Mouse (Mus musculus) 416B (cell line): ENCODE results near the gene Otx1.

ENCODE experiments used
- DNase-seq: peaks from one replicate; pipeline ENCODE4 v3.0.0; 2011; ENCODE audit warnings: low read depth

Gene Otx1

GRCm38 (mm10) chr11:22002783-22003340, at the start of gene Otx1:
TSS of gene Otx1 (minus strand) at chr11:22002897.
- no peak for DNase-seq

GRCm38 (mm10) chr11:22050864-22051263, 48.2 kb upstream of the Otx1 start:
- peak; percentile 8 for DNase-seq

GRCm38 (mm10) chr11:22039854-22040426, 37.2 kb upstream of the Otx1 start:
- DNase-seq: no peak

- DNase-seq: no peak
These were observed 31.9 kb upstream of the Otx1 start for GRCm38 (mm10) chr11:22034564-22035105.

GRCm38 (mm10) chr11:22033582-22033981, 30.9 kb upstream of the Otx1 start:
- DNase-seq: no peak

- DNase-seq: no peak
These were observed 17.9 kb upstream of the Otx1 start for GRCm38 (mm10) chr11:22020602-22021001.

- no peak for DNase-seq
These were observed 14.7 kb upstream of the Otx1 start for GRCm38 (mm10) chr11:22017444-22017843.

- no peak for DNase-seq
These were observed 13.6 kb upstream of the Otx1 start for GRCm38 (mm10) chr11:22016341-22016740.

- no peak for DNase-seq
These were observed 6.1 kb upstream of the Otx1 start for GRCm38 (mm10) chr11:22008817-22009216.

- DNase-seq: peak; percentile 40
These were observed 5.5 kb upstream of the Otx1 start for GRCm38 (mm10) chr11:22008129-22008596.

- DNase-seq: no peak
These were observed 5.0 kb upstream of the Otx1 start for GRCm38 (mm10) chr11:22007781-22008110.

- DNase-seq: no peak
These were observed 4.5 kb upstream of the Otx1 start for GRCm38 (mm10) chr11:22007088-22007780.

GRCm38 (mm10) chr11:22006471-22007087, 3.9 kb upstream of the Otx1 start:
- no peak for DNase-seq

GRCm38 (mm10) chr11:22005281-22005870, 2.7 kb upstream of the Otx1 start:
- no peak for DNase-seq

- no peak for DNase-seq
These were observed 1.7 kb upstream of the Otx1 start for GRCm38 (mm10) chr11:22004331-22004841.

- DNase-seq: no peak
These were observed 764 bp upstream of the Otx1 start for GRCm38 (mm10) chr11:22003341-22003981.

- no peak for DNase-seq
These were observed 475 bp downstream of the Otx1 start for GRCm38 (mm10) chr11:22002062-22002782.

- no peak for DNase-seq
These were observed 1.2 kb downstream of the Otx1 start for GRCm38 (mm10) chr11:22001321-22002061.

- no peak for DNase-seq
These were observed 2.2 kb downstream of the Otx1 start for GRCm38 (mm10) chr11:22000316-22001076.
